Mouse (Mus musculus) CH12F3 (cell line): ENCODE results near the gene Clip2.
"Not testable (repeated sequence)": the region's sequence is repeated elsewhere in the genome, so short reads cannot be mapped to it uniquely, and the experiment has no call there.

Experiments
- in situ Hi-C: fragments of 300-500 bp; cut with MboI; formaldehyde crosslinking; loops from 2 replicates; pipeline ENCODE4 v1.14.3; 2020; ENCODE audit warnings: low sequenced_read_pairs

The Clip2 gene

DNA sequence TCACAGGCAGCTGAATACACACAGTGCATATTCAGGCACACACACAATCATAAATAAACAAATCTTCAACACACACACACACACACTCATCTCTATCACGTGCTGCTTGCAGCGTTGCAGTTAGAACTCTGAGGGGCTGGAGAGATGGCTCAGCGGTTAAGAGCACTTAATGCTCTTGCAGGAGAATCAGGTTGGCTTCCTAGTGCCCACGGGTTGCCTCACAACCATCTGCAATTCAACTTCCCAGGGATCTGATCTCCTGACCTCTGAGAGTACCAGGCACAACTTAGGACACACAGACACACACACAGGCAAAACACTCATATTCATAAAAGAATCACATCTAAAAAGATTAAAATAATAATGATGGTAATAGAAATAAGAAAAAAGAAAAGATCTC is 56.4 kb downstream of the Clip2 start:
- in situ Hi-C loops = loop anchor here (5.0 kb wide), 1 partner anchor 212 kb away; no protein-coding TSS in a partner anchor

DNA sequence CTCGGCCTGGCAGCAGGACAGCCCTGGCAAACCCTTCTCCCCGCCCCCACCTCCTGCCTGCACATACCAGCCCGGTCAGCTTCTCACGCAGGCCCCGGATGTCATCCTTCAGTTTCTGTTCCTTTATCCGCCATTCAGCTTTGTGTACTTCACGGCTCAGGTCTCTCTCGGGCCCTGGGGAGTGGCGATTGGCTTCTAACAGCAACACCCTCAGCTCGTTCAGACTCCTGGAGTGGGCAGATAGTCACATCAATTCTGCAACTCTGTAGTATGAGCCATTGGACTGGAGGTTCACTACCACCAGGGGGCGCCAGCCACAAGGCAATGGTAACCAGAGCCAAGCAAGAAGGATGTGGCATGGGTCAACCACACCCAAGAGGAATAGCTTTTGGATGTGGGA is 58.1 kb downstream of the Clip2 start:
- in situ Hi-C loops = no loop called here

DNA sequence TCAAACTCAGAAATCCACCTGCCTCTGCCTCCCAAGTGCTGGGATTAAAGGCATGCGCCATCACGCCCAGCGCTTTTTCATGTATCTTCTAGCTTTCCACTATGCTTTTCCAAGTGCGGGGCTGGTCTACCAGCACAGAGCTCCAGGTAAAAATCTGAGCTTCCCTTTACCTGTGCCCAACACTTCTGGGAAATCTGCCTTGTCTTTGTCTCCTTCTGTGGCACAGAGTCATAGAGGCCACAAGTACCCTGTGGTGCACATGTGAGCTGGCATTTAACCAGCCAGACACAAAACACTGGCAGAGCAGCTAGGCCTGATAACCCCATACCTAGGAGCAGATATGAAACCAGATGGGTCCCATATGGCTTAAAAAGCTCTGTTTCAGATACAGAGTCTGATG is 59.3 kb downstream of the Clip2 start:
- in situ Hi-C loops = no loop called here

DNA sequence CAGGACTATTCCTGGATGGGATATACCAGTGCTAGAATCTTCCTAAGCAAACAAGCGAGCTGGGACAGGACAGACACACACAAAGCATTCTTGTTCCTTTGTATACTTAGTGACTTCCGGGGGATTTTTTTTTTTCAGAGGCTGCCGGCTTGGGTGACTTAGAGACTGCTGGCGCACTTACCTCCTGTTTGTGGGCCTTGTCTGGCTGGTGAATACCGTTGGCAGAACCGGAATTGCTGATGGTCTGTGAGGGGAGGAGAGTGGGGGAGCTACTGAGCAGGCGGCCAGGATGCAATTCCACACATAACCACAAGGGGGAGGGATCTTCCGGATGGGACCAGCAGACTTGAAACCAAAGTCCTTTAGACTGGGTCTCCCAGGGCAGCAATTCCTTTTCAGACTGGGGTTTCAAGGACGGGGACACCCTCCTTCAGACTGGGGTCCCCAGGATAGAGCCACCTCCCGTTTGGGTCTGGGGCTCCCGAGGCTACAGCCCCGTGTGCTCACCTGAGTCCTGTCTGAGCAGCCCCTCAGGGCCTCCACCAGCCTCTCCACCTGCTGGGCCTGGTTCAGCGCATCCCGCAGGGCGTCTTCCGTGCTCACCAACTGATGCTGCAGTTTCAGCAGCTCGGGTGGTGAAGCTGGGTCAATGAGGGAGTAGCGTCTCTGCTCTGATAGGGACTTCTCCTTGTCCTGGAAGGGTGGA is 60.4 kb downstream of the Clip2 start:
- in situ Hi-C loops = no loop called here

DNA sequence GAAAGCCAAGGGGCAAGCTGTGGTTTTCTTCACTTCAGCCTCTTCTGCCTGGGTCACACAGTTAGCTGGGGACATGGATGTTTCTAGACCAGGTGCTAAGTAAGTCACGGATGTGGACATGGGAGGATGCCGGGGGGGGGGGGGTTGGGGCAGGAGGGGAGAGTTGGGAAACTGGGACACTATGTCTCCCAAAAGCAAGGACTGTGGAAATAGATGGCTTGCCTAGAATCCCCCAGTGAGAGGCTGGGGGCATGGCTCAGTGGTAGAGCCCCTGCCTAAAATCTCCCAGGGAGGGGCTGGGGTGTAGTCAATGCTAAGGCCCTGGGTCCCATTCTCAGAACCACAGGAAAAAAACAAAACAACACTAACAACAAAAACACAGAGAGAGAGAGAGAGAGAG is 61.0 kb downstream of the Clip2 start:
- in situ Hi-C loops = no loop called here

DNA sequence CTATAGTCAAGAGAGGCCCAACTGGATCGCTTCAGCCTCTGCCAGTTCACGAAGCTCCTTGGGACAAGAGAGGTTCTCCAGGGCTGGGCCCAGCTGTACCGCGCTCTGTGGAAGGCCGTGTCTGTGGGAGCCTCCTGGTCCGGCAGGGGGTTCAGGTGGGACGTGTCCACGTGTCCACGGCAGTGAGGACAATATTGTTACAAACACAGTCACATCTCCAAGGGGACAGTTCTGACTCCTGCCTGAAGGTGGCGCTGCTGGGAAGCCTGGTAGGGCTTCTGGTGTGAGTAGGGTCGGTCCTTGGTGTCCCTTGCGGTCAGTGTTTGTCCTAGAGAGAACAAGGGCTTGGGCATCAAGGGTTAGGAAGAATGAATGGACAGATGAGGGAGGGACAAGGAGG is 61.8 kb downstream of the Clip2 start:
- in situ Hi-C loops = no loop called here

DNA sequence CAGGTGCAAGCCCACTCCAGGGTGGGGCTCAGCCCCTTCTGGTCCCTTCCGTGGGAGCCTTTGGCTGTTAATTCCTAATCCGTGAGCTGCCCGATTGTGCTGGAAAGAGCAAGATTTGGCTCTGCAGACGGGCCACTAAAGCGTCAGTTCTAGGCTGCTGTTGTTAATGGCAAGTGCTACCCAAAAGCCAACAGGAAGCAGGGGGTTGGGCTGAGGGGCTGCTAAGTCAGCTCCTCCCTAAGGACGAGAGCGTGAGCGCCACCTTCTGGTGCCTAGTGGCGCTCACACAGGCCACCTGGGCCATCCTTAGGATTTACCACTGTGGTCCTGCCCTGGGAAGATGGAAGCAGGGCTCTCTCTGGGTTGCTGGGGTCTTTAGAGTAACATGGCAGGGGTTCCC is 62.7 kb downstream of the Clip2 start:
- in situ Hi-C loops = loop anchor here (10.0 kb wide), 1 partner anchor 315 kb away; the partner anchor contains the start of gene Rcc1l

DNA sequence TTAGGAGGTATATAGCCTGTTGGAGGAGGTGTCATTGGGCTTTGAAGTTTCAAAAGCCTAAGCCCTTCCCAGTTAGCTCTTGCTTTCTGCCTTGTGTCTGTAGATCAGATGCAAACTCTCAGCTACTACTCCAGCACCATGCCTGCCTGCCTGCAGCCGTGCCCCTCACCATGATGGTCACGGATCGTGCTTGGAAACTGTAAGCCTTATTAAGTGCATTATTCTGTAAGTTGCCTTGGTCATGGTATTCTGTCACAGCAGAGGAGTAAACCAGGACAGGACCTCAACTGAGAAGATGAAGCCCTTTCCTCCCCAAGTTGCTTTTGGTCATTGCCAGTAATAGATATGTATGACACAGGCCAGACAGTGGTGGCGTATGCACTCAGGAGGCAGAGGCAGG is 63.6 kb downstream of the Clip2 start:
- in situ Hi-C loops = loop anchor here (10.0 kb wide), 1 partner anchor 314 kb away; the partner anchor contains the start of gene Rcc1l

DNA sequence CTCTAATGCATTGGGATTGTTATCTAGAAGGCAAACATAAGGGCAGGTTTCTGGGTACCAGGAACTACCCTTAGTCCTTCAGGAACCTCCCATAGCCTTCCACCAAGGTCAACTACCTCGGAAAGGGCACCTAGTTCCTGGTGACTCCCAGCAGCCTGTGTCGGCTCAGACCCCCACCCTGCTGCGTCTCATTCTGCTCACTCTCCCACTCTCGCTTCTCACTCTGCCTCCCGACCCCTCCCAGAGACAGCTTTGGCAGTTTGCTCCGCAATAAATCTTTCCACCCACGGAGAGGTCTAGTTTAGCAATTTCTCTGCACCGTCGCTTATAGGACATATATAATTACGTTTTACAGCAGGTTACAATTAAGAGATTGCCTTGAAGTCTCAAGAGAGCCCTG is 64.2 kb downstream of the Clip2 start:
- in situ Hi-C loops = loop anchor here (10.0 kb wide), 1 partner anchor 313 kb away; the partner anchor contains the start of gene Rcc1l

DNA sequence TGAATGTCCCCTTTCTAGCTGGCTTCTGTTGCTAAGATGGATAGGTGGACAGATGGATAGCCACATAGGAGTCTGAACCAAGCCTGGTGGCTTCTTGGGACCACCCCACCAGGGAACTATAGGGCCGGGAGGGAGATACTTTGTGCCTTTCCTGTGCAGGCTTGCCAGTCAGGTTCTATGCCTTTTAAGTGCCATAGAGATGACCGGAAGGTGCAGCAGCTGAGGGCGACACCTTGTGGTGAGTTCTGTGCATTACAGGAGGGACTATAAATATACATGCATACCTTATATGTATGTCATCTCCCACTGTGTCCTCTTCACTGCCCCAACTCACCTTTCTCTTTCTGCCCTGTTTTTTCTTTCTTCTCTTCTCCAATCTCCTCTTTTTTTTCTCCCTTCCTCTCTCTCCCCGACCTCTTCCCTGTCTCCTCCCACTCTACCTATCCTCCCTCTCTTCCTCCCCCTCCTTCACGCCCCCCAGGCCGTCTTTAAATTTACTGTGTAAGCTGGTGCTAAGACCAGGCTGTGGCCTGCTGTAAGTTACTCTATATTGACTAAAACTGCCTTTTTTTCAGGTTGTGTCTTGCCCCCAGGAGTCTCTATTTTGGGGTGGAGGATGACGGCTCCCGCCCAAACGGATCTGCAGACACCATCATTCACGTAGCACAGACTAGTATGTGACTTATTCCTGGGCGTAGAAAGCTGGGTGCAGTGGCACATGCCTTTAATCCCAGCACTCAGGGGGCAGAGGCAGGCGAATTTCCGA is 66.2 kb downstream of the Clip2 start:
- in situ Hi-C loops = loop anchor here (10.0 kb wide), 1 partner anchor 311 kb away; the partner anchor contains the start of gene Rcc1l

DNA sequence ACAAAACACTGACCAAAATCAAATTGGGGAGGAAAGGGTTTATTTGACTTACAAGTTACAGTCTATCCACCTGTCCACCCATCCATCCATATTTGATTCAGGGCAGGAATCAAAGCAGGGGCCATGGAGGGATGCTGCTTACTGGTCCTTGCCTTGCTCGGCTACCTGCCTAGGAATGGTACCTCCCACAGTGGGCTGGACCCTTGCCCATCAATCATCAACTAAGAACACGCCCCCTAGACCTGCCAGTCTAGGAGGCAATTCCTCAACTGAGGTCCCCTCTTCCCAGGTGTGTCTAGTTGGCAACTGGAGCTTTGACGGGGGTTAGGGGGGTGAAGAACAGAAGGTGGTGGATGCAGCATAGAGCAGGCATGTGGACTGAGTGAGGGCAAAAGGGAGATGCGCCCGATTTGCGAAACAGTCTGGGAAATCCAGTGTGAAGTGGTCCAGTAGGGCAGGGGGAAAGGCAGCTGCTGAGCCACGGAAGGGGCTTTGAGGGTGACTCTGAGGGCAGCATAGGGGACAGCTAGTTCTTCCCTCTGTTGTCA is 67.0 kb downstream of the Clip2 start:
- in situ Hi-C loops = loop anchor here (10.0 kb wide), 1 partner anchor 310 kb away; the partner anchor contains the start of gene Rcc1l

DNA sequence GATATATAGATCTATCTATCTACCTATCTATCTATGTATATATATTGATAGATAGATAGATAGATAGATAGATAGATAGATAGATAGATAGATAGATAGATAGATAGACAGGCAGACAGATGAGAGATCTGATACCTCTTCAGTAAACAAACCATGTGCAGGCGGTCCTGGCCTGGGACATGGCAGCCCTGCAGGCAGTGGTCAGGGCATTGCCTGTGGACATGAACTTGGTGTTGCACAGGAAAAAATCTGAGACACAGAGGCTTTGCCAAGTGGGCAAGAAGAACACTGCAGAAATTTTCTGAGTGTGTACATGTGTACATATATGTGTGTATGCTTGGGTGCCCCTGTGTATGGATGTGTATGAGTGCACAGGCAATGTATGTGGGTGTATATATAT is 68.9 kb downstream of the Clip2 start:
- in situ Hi-C loops = loop anchor here (10.0 kb wide), 1 partner anchor 308 kb away; the partner anchor contains the start of gene Rcc1l

DNA sequence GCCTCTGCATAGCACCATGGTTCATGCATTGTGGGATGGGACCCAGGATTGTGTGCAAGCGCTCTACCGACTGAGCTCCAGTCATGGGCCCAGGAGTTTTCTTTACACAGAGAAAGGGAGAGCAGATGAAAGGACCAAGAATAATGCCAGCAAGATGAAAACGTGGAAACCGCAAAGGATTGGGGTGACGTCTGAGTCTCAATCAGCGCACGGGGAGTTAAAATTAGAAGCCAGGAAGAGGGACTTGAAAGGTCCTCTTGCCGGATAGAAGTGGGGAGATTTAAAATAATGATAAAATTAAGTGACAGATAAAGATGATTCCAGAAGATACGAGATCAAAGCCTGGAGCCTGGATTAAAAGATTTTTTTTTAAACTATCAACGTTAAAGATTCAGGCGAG is 69.9 kb downstream of the Clip2 start:
- in situ Hi-C loops = loop anchor here (10.0 kb wide), 1 partner anchor 308 kb away; the partner anchor contains the start of gene Rcc1l

DNA sequence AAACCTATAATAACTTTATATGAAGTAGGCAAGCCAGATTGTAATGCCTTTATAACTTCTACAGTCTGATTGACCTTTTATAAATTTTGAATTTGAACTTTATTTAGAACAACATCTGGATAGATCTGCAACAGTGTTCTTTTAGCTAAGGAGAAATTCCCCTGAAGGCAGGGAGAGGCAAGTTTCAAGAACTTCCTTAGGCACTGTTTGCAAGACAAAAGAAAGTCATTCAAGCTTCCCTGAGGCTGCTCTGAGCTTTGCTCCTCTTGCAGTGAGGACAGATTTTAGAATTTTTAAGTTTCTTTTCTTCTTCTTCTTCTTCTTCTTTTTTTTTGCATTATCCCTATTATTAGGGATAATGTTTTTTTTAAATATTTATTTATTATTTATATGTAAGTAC is 73.3 kb downstream of the Clip2 start:
- in situ Hi-C loops = not testable (repeated sequence)

DNA sequence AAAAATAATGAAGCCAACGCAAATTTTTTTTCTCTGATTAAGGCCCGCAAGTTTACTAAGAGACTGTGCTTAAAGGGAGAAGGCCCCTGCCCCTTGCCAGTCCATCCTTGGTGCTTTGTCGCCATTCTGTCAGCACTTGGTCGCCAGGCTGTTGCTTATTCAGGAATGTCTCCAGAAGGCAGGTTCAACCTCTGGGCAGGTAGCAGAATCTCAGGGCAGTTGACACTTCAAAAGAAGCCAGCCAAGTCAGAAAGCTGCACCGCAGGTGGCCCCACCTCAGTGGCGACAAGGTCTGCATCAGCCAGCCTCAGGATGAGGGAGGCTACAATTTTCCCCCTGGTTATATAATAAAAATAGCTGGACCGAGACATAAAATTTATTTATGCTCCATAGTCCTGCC is 76.5 kb downstream of the Clip2 start:
- in situ Hi-C loops = not testable (repeated sequence)

DNA sequence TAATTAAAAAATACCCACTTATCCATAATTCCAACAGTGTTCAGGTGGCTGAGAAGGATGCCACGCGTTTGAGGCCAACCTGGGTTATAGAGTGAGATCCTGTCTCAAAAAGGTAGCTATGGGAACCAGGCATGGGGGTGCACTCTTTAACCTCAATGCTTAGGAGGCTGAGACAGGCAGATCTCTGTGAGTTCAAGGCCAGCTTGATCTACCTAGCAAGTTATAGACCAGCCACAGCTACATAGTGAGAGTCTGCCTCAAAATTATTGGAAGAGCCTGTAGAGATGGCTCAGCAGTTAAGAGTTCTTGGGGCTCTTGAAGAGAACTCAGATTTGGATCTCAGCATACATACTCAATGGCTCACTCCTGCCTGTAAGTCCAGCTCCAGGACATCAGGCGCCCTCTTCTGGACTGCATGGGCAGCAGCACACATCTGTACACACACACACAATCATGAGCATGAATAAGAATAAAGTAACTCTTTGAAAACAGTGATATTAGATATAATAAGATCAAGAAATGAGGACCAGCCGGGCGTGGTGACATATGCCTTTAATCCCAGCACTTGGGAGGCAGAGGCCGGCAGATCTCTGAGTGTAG is 77.1 kb downstream of the Clip2 start:
- in situ Hi-C loops = no loop called here

DNA sequence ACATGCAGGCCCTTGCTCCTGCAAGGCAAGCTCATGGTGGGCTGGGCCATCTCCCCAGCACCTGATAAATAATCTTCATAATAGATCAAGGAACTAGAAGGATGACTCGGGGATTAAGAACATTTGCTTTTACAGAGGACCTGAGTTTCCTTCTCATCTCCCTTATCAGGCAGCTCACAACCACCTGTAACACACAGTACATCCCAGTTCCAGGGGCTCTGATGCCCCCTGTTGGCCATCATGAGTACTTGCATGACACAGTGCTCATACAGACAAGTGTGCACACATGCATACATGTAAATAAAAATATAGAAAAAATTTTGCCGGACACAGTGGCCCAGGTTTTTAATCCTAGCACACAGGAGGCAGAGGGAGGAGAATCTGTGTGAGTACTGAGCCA is 78.3 kb downstream of the Clip2 start:
- in situ Hi-C loops = loop anchor here (5.0 kb wide), 1 partner anchor 87 kb away; no protein-coding TSS in a partner anchor

DNA sequence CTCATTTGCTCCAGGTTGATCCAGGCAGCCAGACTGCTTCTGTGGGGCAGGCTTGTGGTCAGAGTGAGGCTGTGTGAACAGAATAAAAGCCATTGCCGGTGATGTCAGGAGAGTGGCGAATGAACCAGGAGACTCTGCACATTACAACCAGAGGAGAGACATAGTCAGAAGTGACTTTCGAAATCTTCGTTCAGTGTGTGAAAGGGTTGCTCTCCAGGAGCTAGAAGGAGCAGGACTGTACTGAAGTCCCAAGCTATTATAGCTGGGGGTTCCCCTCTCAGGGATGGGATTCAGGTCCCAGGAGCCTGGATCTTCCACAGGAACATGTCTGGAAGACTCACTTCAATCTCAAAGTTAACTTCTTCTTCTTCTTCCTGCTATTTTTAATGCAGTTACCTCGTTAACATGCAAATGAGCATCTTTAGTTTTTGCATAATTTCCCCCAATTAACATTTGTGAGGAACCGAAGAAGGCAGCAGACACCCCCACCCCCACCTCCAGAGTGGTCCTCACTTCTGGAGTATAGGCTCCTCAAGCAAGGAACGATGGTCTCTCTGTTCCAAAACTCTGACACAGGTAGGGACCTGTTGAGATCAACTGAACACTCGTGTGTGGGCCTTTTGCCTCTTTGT is 81.6 kb downstream of the Clip2 start:
- in situ Hi-C loops = loop anchor here (5.0 kb wide), 1 partner anchor 83 kb away; no protein-coding TSS in a partner anchor

DNA sequence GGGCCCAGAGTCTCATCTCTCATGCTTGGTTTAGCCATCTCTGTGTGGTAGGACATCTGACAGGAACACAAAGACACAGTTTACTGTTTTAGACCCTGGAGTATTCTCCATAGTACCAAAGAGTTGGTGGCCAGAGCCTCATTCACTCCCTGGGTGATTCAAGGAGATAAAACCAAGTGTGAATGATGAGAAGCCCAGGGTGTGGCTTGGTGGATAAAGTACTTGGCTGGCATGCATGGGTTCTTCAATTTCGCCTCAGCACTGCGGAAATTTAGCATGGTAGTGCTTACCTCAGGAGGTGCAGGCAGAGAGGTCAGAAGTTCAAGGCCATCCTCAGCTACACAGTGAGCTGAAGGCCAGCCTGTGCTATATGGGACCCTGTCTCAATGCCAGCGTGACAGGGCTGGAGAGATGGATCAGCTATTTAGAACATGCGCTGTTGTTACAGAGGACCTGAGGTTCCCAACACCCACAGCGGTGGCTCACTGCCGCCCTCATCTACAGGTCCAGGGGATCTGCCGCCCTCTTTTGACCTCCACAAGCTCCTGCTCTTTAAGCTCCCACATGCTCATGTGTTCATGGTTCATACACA is 82.6 kb downstream of the Clip2 start:
- in situ Hi-C loops = loop anchor here (5.0 kb wide), 1 partner anchor 82 kb away; no protein-coding TSS in a partner anchor

DNA sequence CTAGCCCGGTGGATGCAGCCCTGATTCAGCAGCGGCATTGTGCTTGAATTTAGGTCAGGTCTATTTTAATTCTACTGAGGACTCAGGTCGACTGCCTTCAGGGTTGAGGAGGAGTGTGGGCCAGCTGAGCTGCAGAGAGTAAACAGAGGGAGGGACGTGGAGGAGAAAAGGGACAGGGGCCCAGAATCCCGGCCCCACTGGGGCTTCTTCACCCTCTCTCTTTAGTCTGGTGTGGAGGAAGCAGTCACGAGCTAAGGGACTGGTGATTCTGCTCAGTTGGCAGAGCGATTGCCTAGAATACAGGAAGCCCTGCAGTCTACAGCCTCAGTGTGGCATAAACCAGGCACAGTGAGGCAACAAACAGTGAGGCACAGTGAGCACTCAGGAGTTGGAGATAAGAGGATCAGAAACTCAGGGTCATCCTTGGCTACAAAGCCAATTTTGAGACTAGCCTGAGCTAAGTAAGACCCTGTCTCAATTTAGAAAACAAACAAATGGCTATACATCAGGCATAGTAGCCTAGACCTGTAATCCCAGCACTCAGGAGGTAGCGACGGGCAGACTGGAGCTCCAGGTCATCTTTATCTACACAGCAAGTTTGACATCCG is 84.0 kb downstream of the Clip2 start:
- in situ Hi-C loops = no loop called here
